Mouse (Mus musculus) c-Kit-positive CD71-negative TER-119-negative erythroid progenitor cells, embryonic 14.5 days (primary cell): Measurements from ENCODE around the gene Cfb.
"Not testable (repeated sequence)": the region's sequence is repeated elsewhere in the genome, so short reads cannot be mapped to it uniquely, and the experiment has no call there.

Source experiments
- DNase-seq: peaks from one replicate; pipeline ENCODE4 v3.0.0-alpha.2; 2013; ENCODE audit warnings: low read depth

Cfb gene

GRCm38 (mm10) chr17:34862416-34863081, at the start of gene Cfb:
Gene Cfb, minus strand, starts transcription at chr17:34862518.
- DNase-seq, result no peak

GRCm38 (mm10) chr17:34911945-34912351, 49.6 kb upstream of the Cfb start:
- DNase-seq, result peak; percentile 71

- DNase-seq, result no peak
Measured at GRCm38 (mm10) chr17:34910982-34911381, 48.7 kb upstream of the Cfb start.

- DNase-seq, result no peak
Measured at GRCm38 (mm10) chr17:34902895-34903294, 40.6 kb upstream of the Cfb start.

- not testable (repeated sequence) for DNase-seq
Measured at GRCm38 (mm10) chr17:34901948-34902347, 39.6 kb upstream of the Cfb start.

- not testable (repeated sequence) for DNase-seq
Measured at GRCm38 (mm10) chr17:34900826-34901225, 38.5 kb upstream of the Cfb start.

GRCm38 (mm10) chr17:34899890-34900243, 37.5 kb upstream of the Cfb start:
- no peak for DNase-seq

GRCm38 (mm10) chr17:34899053-34899889, 37.0 kb upstream of the Cfb start:
- no peak for DNase-seq

GRCm38 (mm10) chr17:34898706-34899052, 36.4 kb upstream of the Cfb start:
- DNase-seq, result no peak

GRCm38 (mm10) chr17:34898160-34898586, 35.9 kb upstream of the Cfb start, which contains the start of the genes C2 and Ehmt2:
Gene C2, minus strand, starts transcription at chr17:34898265.
Gene Ehmt2, plus strand, starts transcription at chr17:34898469.
- DNase-seq, result no peak

- no peak for DNase-seq
Measured at GRCm38 (mm10) chr17:34897373-34898159, 35.2 kb upstream of the Cfb start.

- no peak for DNase-seq
Measured at GRCm38 (mm10) chr17:34896366-34896765, 34.0 kb upstream of the Cfb start.

- no peak for DNase-seq
Measured at GRCm38 (mm10) chr17:34895724-34896123, 33.4 kb upstream of the Cfb start.

- no peak for DNase-seq
Measured at GRCm38 (mm10) chr17:34894801-34895530, 32.6 kb upstream of the Cfb start.

GRCm38 (mm10) chr17:34894074-34894597, 31.8 kb upstream of the Cfb start:
- peak; percentile 87 for DNase-seq

GRCm38 (mm10) chr17:34893072-34893824, 30.9 kb upstream of the Cfb start:
- no peak for DNase-seq

GRCm38 (mm10) chr17:34891377-34891776, 29.1 kb upstream of the Cfb start:
- DNase-seq, result no peak

GRCm38 (mm10) chr17:34890074-34890743, 27.9 kb upstream of the Cfb start:
- no peak for DNase-seq

- DNase-seq, result no peak
Measured at GRCm38 (mm10) chr17:34887942-34888341, 25.6 kb upstream of the Cfb start.

GRCm38 (mm10) chr17:34885615-34886014, 23.3 kb upstream of the Cfb start:
- DNase-seq, result no peak
